Mouse (Mus musculus) stomach, postnatal 0 days (tissue): Measurements from ENCODE around the gene Tacr2. TPM values are rescaled to one million over a fixed set of nuclear protein-coding genes. Genes with fewer than 3 reads are reported as not detected.

Experiments used
- ATAC-seq: fragments of 200-750 bp; cut with Nextera tagmentation; 2 replicates; pipeline ENCODE4 v1.8.0; 2017; ENCODE audit not compliant: low FRiP score, low TSS enrichment
- DNase-seq: peaks from one replicate; pipeline ENCODE4 v3.0.0-alpha.2; 2016; ENCODE audit warnings: low spot score
- H3K27ac ChIP-seq: fragments of 300-500 bp; sonication (generic); replicated peaks from 2 replicates; pipeline ENCODE4 v1.5.1; 2014; ENCODE audit warnings: mild to moderate bottlenecking, control low read depth
- H3K27me3 ChIP-seq: fragments of 300-500 bp; sonication (generic); 2 replicates; pipeline ENCODE4 v1.6.1; 2014; ENCODE audit warnings: low read length; ENCODE audit not compliant: control insufficient read depth, insufficient read depth
- H3K36me3 ChIP-seq: fragments of 300-500 bp; sonication (generic); 2 replicates; pipeline ENCODE4 v1.6.1; 2014; ENCODE audit warnings: low read length, mixed read lengths; ENCODE audit not compliant: control insufficient read depth, insufficient read depth
- H3K4me1 ChIP-seq: fragments of 300-500 bp; sonication (generic); replicated peaks from 2 replicates; pipeline ENCODE4 v1.6.1; 2014; ENCODE audit warnings: antibody characterized with exemption; ENCODE audit not compliant: control insufficient read depth, insufficient read depth
- H3K4me2 ChIP-seq: fragments of 300-500 bp; sonication (generic); replicated peaks from 2 replicates; pipeline ENCODE4 v1.6.1; 2014; ENCODE audit warnings: low read depth, mild to moderate bottlenecking, control low read depth, moderate library complexity
- H3K4me3 ChIP-seq: fragments of 300-500 bp; sonication (generic); 2 replicates; pipeline ENCODE4 v1.5.1; 2014; ENCODE audit warnings: low read depth, low read length, control low read depth
- H3K9ac ChIP-seq: fragments of 300-500 bp; sonication (generic); 2 replicates; pipeline ENCODE4 v1.6.1; 2014; ENCODE audit warnings: mild to moderate bottlenecking, low read length, control low read depth, mixed read lengths
- H3K9me3 ChIP-seq: fragments of 300-500 bp; sonication (generic); 2 replicates; pipeline ENCODE4 v1.6.1; 2016; ENCODE audit warnings: low read length; ENCODE audit not compliant: control insufficient read depth
- CTCF ChIP-seq: IDR thresholded peaks from 2 replicates; pipeline ENCODE4 v1.5.1; 2016; ENCODE audit warnings: antibody characterized with exemption, low read depth, mild to moderate bottlenecking, moderate library complexity
- EP300 ChIP-seq: optimal IDR thresholded peaks from 2 replicates; pipeline ENCODE3; 2016; ENCODE audit warnings: antibody characterized with exemption
- WGBS: fragments of 180-500 bp; shearing (Covaris S2); extraction: QIAGEN DNeasy Blood & Tissue Kit; methylation state at CpG from one replicate; pipeline ENCODE4 v1.1.7; 2014; 5-methylcytosine and 5-hydroxymethylcytosine counted together
- polyA plus RNA-seq: library from polyadenylated mRNA; unstranded; fragments of >200 nt; fragmentation: Nextera tagmentation; extraction: Ambion mirVana; gene quantifications from 2 replicates; pipeline ENCODE4 v1.2.1, GENCODE M21; 2015

The Tacr2 gene
- polyA plus RNA-seq, 1 experiment from 2014 or later = 1.3 TPM

DNA sequence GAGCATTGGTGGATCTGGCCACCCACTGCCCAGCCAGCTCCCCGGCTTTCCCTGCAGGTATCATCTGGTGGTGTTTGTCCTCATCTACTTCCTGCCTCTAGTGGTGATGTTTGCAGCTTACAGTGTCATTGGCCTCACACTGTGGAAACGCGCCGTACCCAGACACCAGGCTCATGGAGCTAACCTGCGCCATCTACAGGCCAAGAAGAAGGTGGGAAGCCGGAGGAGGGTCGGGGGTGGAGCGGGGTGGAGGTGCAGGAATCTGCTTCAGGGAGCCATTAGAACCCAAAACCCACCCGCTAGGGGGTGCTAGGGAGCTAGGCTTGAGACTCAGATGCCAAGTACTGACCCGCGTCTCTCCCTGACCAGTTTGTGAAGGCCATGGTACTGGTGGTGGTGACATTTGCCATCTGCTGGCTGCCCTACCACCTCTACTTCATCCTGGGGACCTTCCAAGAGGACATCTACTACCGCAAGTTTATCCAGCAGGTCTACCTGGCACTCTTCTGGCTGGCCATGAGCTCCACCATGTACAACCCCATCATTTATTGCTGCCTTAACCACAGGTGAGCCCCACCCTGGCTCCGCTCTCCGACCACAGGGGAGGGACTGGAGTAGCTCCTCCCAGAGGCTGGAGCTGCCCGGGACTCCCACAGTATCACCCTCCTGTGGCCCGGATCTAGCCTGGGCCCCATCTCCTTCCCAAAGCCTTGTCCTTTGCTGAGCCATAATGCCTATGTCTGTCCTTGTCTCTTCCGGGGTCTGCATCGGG lies 9.1 kb downstream of the Tacr2 start:
- Histone ChIP-seq H3K27ac (no peak overlapping the region), H3K4me1 (no peaks in the 10 kb centered on the region), H3K27me3 (no peaks in the 10 kb centered on the region), H3K9me3 (no peaks in the 10 kb centered on the region), H3K4me3 (no peak overlapping the region), H3K9ac (no peak overlapping the region), H3K36me3 (no peaks in the 10 kb centered on the region), H3K4me2 (no peak overlapping the region)
- DNase-seq = peak; percentile 84
- 17% methylated on average over 18 of the region's 18 CpGs for WGBS
- peak; percentile 85 for TF ChIP-seq CTCF
- no peak for TF ChIP-seq EP300
- ATAC-seq = peak; percentile 84

DNA sequence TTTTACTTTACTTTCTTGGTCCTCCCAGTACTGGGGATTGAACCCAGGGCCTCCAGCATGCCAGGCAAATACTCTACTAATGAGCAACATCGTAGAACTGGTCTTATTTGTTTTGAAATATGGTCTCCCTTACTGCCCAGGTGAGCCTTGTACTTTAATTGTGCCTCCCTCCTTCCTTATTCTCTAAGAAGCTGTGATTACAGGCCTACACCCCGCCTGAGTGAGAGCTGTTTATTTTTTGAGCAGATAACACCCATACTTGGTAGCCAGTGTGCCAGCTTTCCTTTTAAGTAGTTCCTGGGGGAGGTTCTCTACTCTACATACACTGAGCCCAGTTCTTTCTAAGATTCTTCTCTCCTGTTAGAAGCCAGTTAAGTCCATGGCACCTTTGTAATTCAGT lies 12.1 kb downstream of the Tacr2 start:
- no peaks in the 10 kb centered on the region for H3K4me1 ChIP-seq
- no peak overlapping the region for H3K9ac ChIP-seq
- H3K27ac ChIP-seq = no peak overlapping the region
- 17% methylated on average over 2 of the region's 2 CpGs for WGBS
- H3K9me3 ChIP-seq = no peaks in the 10 kb centered on the region
- H3K27me3 ChIP-seq = no peaks in the 10 kb centered on the region
- ATAC-seq = peak; percentile 70
- TF ChIP-seq EP300 = no peak
- no peak for TF ChIP-seq CTCF
- no peak overlapping the region for H3K4me3 ChIP-seq
- H3K36me3 ChIP-seq = no peaks in the 10 kb centered on the region; the same call in 1 of the 2 replicates
- H3K4me2 ChIP-seq = no peak overlapping the region
- peak; percentile 53 for DNase-seq

DNA sequence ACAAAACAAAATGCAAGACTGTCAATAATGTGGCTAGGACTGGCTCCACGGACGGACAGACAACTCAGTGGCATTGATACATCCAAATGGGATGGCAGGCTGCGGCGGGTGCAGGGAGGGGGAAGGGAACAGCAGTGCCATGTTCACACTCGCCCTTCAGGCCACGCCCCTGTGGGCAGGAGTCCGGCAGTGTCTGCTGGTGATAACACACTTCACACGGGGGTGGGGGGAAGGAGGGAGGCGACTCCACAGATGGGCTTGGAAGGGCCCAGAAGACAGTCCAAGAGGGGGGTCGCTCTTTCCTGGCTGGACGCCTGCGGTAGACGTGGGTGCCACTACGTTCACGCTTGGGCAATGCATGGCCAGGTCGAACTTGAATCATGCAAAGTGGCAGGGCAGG lies 17.0 kb downstream of the Tacr2 start:
- DNase-seq = no peak
- no peaks in the 10 kb centered on the region for H3K4me1 ChIP-seq
- TF ChIP-seq EP300 (no peak), CTCF (no peak)
- H3K4me2 ChIP-seq = no peak overlapping the region
- 85% methylated on average over 16 of the region's 16 CpGs for WGBS
- ATAC-seq = 0 out of 2 replicates have a peak, but pooled peaks have one; percentile 27
- no peaks in the 10 kb centered on the region for H3K27me3 ChIP-seq
- no peak overlapping the region for H3K27ac ChIP-seq
- no peaks in the 10 kb centered on the region for H3K9me3 ChIP-seq
- H3K9ac ChIP-seq = no peak overlapping the region
- peaks cover 20% of the 10 kb centered on the region for H3K36me3 ChIP-seq
- no peak overlapping the region for H3K4me3 ChIP-seq

DNA sequence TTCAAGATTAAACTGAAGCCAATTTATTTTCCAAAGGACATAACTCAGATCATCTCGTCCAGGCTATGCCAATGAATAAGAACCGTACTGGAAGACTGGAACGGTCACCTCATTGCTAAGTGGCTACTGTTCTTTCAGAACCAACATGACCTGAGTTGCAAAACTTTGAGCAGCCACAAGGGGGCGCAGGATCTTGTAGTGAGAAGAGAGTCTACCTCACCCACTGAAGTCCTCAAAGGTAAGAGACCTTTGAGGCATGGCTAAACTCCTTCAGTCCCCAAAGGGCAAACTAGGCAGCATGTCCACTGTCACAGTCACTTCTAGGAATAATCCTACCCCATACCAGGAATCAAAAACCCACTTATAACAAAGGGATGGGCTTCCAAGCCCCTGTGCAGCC lies 23.0 kb downstream of the Tacr2 start:
- Histone ChIP-seq H3K4me3 (no peak overlapping the region), H3K36me3 (peaks cover 17% of the 10 kb centered on the region), H3K4me2 (no peak overlapping the region), H3K9me3 (no peaks in the 10 kb centered on the region), H3K27me3 (no peaks in the 10 kb centered on the region), H3K9ac (no peak overlapping the region), H3K4me1 (no peaks in the 10 kb centered on the region), H3K27ac (no peak overlapping the region)
- ATAC-seq = no peak
- TF ChIP-seq CTCF (peak; percentile 91), EP300 (no peak)
- WGBS = 34% methylated on average over 4 of the region's 4 CpGs
- peak; percentile 84 for DNase-seq

DNA sequence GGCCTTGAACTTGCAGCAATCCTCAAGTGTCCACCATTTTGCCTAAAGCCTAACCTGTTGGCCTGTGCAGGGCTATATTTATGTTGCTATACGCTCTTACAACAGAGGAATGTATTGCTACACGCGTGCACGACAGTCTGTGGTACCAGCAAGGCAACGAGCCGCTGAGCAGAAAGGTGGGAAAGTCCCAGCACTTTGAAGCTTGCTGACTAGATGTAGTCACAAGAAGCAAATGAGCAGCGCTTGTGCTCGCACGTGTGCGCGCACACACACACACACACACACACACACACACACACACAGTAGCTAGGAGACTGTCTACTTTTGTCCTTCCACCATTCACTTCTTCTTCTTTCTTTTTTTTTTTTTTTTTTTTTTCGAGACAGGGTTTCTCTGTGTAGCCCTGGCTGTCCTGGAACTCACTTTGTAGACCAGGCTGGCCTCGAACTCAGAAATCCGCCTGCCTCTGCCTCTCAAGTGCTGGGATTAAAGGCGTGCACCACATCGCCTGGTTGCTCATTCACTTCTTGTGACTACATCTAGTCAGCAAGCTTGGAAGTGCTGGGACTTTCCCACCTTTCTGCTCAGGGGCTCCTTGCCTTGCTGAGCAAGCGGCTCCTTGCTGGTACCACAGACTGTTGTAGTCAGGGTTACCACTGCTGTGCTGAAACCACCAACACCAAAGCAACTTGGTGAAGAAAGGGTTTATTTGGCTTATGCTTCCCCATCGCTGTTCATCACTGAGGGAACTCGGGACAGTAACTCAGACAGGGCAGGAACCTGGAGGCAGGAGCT lies 25.5 kb downstream of the Tacr2 start:
- DNase-seq (no peak), ATAC-seq (no peak)
- whole genome bisulfite sequencing = 93% methylated on average over 18 of the region's 19 CpGs
- Histone ChIP-seq H3K4me2 (no peak overlapping the region), H3K27ac (no peak overlapping the region), H3K4me1 (no peaks in the 10 kb centered on the region), H3K27me3 (no peaks in the 10 kb centered on the region), H3K36me3 (peaks cover 20% of the 10 kb centered on the region), H3K9ac (no peak overlapping the region), H3K4me3 (no peak overlapping the region), H3K9me3 (no peaks in the 10 kb centered on the region)
- TF ChIP-seq EP300 (no peak), CTCF (no peak)

DNA sequence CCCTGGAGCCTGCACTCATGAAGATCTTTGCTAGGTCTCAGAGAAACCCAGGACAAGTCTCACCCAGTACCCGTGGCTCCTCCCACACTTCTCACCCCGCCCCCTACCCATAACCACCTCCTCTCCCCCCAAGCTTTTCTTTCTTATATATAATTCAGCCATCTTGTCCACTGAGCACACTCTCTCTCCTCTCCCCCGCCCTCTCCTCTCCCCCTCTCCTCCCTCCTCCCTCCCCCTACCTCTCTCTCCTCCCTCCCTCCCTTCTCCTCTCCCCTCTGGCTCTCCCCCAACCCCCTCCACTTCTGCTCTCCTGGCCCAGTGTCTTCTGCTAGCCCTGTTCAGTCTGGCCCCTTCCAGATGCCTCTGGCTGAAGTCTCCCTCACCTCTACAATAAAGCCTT lies 26.8 kb downstream of the Tacr2 start:
- no peaks in the 10 kb centered on the region for H3K4me1 ChIP-seq
- H3K9me3 ChIP-seq = no peaks in the 10 kb centered on the region
- H3K4me2 ChIP-seq = no peak overlapping the region
- TF ChIP-seq CTCF = no peak
- no peak for TF ChIP-seq EP300
- no peak for ATAC-seq
- DNase-seq = no peak
- H3K27me3 ChIP-seq = no peaks in the 10 kb centered on the region
- no peak overlapping the region for H3K9ac ChIP-seq
- WGBS = 73% methylated on average over 2 of the region's 3 CpGs
- peaks cover 20% of the 10 kb centered on the region for H3K36me3 ChIP-seq
- H3K4me3 ChIP-seq = no peak overlapping the region
- H3K27ac ChIP-seq = peak overlapping the region; percentile 63
